Mouse (Mus musculus): ENCODE results near the gene Fgd3.

DNA sequence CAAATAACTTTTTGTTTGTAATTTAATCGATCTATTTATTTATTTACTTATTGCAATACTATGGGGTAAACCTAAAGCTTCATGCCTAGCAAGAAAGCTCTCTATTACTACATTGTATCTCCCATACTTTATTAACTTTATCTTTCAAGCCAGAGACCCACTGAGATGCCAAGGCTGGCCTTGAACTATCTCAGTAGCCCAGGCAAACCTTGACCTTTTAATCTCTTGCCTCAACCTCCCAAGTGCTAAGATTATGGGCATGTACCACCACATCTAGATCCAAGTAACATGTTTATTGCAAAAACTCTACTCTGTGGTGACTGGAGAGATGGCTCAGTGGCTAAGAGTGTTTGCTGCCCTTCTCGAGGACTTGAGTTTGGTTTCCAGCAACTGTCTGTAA lies 13.1 kb upstream of the Fgd3 start:
- TF ChIP-seq CTCF (IDR thresholded peaks at IDR 0.05) (no peak), EP300 (IDR thresholded peaks at IDR 0.05) (no peak)

Measured in lung, postnatal 0 days (tissue).